Mouse (Mus musculus): ENCODE results near the gene Ick. TPM values are rescaled to one million over a fixed set of nuclear protein-coding genes. Genes with fewer than 3 reads are reported as not detected.
A peak's percentile ranks its signal among the peaks of the same experiment; 100 is the strongest.
"Not testable (repeated sequence)": the region's sequence is repeated elsewhere in the genome, so short reads cannot be mapped to it uniquely, and the experiment has no call there.

Gene Ick
- polyA plus RNA-seq, 1 experiment from 2014 or later: 35.3 TPM

DNA sequence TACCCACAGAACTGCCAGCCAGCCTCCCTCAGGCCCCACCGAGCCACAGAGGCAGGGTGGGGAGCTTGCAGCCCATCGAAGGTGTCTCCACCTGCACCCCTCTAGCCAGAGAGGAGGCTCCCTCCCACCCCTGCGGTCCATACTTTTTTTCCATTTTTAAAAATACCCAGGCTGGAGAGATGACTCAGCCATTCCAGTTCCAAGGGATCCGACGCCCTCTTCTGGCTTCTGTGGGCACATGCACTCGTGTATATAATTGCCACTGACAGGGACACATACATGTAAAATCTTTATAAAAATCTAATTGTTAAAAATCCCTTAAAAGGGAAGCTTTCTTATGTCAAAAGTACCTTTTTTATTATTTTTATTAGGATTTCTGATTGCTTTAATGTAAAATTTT is 59.9 kb downstream of the Ick start:
- Histone ChIP-seq H3K4me1 (ENCODE audit: control insufficient read depth, insufficient read depth, low read length) (no peaks in the 10 kb centered on the region), H3K27ac (ENCODE audit: low read depth, low read length) (no peak overlapping the region), H3K4me2 (no peak overlapping the region), H3K36me3 (ENCODE audit: control insufficient read depth, insufficient read depth, low read length) (peaks cover 8% of the 10 kb centered on the region; the same call in 1 of the 2 replicates), H3K27me3 (ENCODE audit: control insufficient read depth, insufficient read depth, low read length) (no peaks in the 10 kb centered on the region), H3K9ac (ENCODE audit: low read length) (no peak overlapping the region), H3K9me3 (ENCODE audit: control insufficient read depth, low read length) (no peaks in the 10 kb centered on the region), H3K4me3 (ENCODE audit: low read depth, low read length) (no peak overlapping the region)
- DNase-seq (ENCODE audit: low spot score, missing footprints): no peak
- no peak for ATAC-seq (ENCODE audit: low FRiP score)
- 94% methylated on average over 6 of the region's 6 CpGs for WGBS

GRCm38 (mm10) chr9:78174016-78174415 is 65.0 kb downstream of the Ick start:
- Histone ChIP-seq H3K27me3 (ENCODE audit: control insufficient read depth, insufficient read depth, low read length) (no peaks in the 10 kb centered on the region), H3K4me2 (no peak overlapping the region), H3K27ac (ENCODE audit: low read depth, low read length) (no peak overlapping the region), H3K9ac (ENCODE audit: low read length) (no peak overlapping the region), H3K4me1 (ENCODE audit: control insufficient read depth, insufficient read depth, low read length) (no peaks in the 10 kb centered on the region), H3K4me3 (ENCODE audit: low read depth, low read length) (no peak overlapping the region), H3K9me3 (ENCODE audit: control insufficient read depth, low read length) (no peaks in the 10 kb centered on the region), H3K36me3 (ENCODE audit: control insufficient read depth, insufficient read depth, low read length) (no peaks in the 10 kb centered on the region)
- DNase-seq (ENCODE audit: low spot score, missing footprints): no peak
- 46% methylated on average over 1 of the region's 1 CpGs for WGBS
- ATAC-seq (ENCODE audit: low FRiP score): no peak

DNA sequence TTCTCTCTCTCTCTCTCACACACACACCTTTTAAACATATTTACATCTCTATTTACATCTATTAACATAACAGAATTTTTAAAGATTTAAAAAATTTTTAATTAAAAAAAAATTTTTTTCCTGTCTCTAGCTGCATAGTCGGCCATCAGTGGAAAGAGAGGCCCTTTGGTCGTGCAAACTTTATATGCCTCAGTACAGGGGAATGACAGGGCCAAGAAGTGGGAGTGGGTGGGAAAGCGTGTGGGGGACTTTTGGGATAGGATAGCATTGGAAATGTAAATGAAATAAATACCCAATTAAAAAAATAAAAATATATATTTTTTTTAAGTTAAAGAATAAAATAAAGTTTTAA is 65.9 kb downstream of the Ick start:
- 49% methylated on average over 3 of the region's 3 CpGs for WGBS
- ATAC-seq (ENCODE audit: low FRiP score): peak; percentile 53
- not testable (repeated sequence) for H3K27ac ChIP-seq (ENCODE audit: low read depth, low read length)

DNA sequence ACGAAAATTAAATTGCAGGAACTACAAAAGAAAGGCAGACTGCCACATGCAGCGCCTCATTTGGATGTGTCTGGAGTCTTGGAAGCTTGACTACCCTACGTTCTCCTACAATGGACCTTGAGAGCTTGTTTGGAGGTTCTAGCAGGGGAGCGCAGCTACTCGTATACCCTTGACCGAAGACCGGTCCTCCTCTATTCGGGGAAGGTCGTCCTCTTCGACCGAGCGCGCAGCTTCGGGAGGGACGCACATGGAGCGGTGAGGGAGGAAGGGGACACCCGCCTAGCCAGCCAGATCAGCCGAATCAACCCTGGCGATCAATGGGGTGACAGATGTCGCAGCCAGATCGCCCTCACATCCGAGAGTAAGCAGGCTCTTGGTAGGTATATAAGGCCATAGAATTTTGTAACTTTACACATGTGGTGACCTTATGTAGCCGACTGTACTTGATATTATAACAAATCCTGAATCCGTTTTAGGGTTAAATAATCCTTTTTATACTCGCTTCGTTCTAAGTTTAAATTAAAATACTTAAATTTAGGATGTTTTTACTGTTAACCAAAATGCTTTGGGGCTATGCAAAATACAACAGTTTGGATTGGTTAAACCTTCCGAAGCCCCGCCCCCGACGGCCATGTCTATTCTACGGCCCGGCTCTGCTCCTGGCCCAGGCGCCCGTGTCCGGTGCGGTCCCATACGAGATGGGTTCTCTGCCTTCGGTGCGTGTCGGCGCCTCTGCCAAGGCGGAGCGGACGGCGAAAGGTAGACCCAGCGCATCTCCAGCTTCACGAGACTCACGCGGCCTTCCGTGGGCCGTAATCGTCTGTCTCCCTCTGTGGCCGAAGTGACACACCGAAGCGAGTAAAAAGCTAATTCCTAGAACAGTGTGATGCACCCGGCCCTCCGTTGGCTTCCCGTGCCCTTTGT is 66.5 kb downstream of the Ick start:
- peak; percentile 99 for DNase-seq (ENCODE audit: low spot score, missing footprints)
- Histone ChIP-seq H3K27ac (ENCODE audit: low read depth, low read length) (peak overlapping the region; percentile 91), H3K27me3 (ENCODE audit: control insufficient read depth, insufficient read depth, low read length) (no peaks in the 10 kb centered on the region), H3K36me3 (ENCODE audit: control insufficient read depth, insufficient read depth, low read length) (no peaks in the 10 kb centered on the region), H3K4me1 (ENCODE audit: control insufficient read depth, insufficient read depth, low read length) (no peaks in the 10 kb centered on the region), H3K9ac (ENCODE audit: low read length) (peak overlapping the region; percentile 80), H3K9me3 (ENCODE audit: control insufficient read depth, low read length) (no peaks in the 10 kb centered on the region), H3K4me3 (ENCODE audit: low read depth, low read length) (peak overlapping the region; percentile 48), H3K4me2 (peak overlapping the region; percentile 61)
- under 1% methylated on average over 48 of the region's 58 CpGs for WGBS
- peak; percentile 98 for ATAC-seq (ENCODE audit: low FRiP score)

More for the DNA sequence above, 65.9 kb downstream of the Ick start:
- H3K9me3 ChIP-seq (ENCODE audit: control insufficient read depth, low read length); H3K9ac ChIP-seq (ENCODE audit: low read length); H3K4me1 ChIP-seq (ENCODE audit: control insufficient read depth, insufficient read depth, low read length); DNase-seq (ENCODE audit: low spot score, missing footprints); H3K36me3 ChIP-seq (ENCODE audit: control insufficient read depth, insufficient read depth, low read length); H3K4me3 ChIP-seq (ENCODE audit: low read depth, low read length); H3K27me3 ChIP-seq (ENCODE audit: control insufficient read depth, insufficient read depth, low read length): not testable (repeated sequence)
- peak overlapping the region; percentile 4; the same call in 1 of the 2 replicates for H3K4me2 ChIP-seq

DNA sequence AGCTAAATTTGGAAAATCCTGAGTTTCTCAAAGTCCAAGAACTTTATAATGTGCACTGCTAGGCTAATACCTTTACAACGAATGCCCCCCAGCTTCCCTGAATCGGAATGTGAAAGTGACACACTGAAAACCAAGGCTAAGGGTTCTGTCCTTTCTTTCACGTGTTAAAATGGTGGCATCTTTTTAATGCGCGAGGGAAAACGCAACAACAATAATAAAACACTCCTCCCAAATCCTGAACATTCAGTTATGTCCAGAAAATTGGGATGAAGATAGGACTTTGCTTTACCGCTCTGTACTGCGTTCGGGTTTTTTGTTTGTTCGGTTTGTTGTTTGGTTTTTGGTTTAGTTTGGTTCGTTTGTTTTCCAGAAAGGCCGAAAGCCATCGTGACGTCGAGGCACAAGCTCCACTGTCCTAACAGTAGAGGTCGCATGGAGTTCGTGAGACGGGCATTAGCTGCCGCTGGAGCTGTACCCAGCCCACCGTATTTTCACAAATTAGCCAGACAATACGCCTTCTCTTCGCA is 67.3 kb downstream of the Ick start:
- Histone ChIP-seq H3K9me3 (ENCODE audit: control insufficient read depth, low read length) (no peaks in the 10 kb centered on the region), H3K27me3 (ENCODE audit: control insufficient read depth, insufficient read depth, low read length) (no peaks in the 10 kb centered on the region), H3K27ac (ENCODE audit: low read depth, low read length) (peak overlapping the region; percentile 91), H3K36me3 (ENCODE audit: control insufficient read depth, insufficient read depth, low read length) (no peaks in the 10 kb centered on the region), H3K4me1 (ENCODE audit: control insufficient read depth, insufficient read depth, low read length) (no peaks in the 10 kb centered on the region), H3K4me3 (ENCODE audit: low read depth, low read length) (peak overlapping the region; percentile 48), H3K9ac (ENCODE audit: low read length) (peak overlapping the region; percentile 80), H3K4me2 (peak overlapping the region; percentile 61)
- 1% methylated on average over 22 of the region's 22 CpGs for WGBS
- DNase-seq (ENCODE audit: low spot score, missing footprints) (peak; percentile 98), ATAC-seq (ENCODE audit: low FRiP score) (peak; percentile 61)

GRCm38 (mm10) chr9:78176831-78177230 is 67.8 kb downstream of the Ick start:
- peak; percentile 87 for DNase-seq (ENCODE audit: low spot score, missing footprints)
- Histone ChIP-seq H3K9me3 (ENCODE audit: control insufficient read depth, low read length) (no peaks in the 10 kb centered on the region), H3K4me3 (ENCODE audit: low read depth, low read length) (peak overlapping the region; percentile 48; the same call in 1 of the 2 replicates), H3K27me3 (ENCODE audit: control insufficient read depth, insufficient read depth, low read length) (no peaks in the 10 kb centered on the region), H3K4me2 (peak overlapping the region; percentile 61), H3K9ac (ENCODE audit: low read length) (peak overlapping the region; percentile 80), H3K27ac (ENCODE audit: low read depth, low read length) (no peak overlapping the region), H3K4me1 (ENCODE audit: control insufficient read depth, insufficient read depth, low read length) (no peaks in the 10 kb centered on the region), H3K36me3 (ENCODE audit: control insufficient read depth, insufficient read depth, low read length) (no peaks in the 10 kb centered on the region)
- 58% methylated on average over 7 of the region's 7 CpGs for WGBS
- no peak for ATAC-seq (ENCODE audit: low FRiP score)

DNA sequence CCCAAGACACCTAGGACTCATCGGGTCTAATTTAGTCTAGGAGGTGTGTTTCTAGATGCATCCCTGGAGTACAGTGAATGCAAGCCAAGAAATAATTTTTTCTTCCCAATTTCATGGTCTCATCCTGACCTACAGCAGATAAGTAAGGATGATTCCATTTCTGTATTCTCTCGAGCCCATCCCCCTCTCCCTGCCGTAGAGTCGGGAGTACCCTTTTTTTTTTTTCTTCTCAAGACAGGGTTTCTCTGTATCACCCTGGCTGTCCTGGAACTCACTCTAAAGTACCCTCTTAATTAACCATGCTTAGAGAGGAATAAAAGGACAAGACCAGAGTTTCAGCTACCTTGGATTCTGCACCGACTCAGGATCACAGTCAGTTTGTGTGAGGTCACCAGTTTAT is 69.2 kb downstream of the Ick start:
- Histone ChIP-seq H3K9me3 (ENCODE audit: control insufficient read depth, low read length) (no peaks in the 10 kb centered on the region), H3K36me3 (ENCODE audit: control insufficient read depth, insufficient read depth, low read length) (no peaks in the 10 kb centered on the region), H3K4me2 (no peak overlapping the region), H3K27ac (ENCODE audit: low read depth, low read length) (no peak overlapping the region), H3K4me1 (ENCODE audit: control insufficient read depth, insufficient read depth, low read length) (no peaks in the 10 kb centered on the region), H3K4me3 (ENCODE audit: low read depth, low read length) (no peak overlapping the region), H3K27me3 (ENCODE audit: control insufficient read depth, insufficient read depth, low read length) (no peaks in the 10 kb centered on the region), H3K9ac (ENCODE audit: low read length) (no peak overlapping the region)
- 85% methylated on average over 5 of the region's 5 CpGs for WGBS
- DNase-seq (ENCODE audit: low spot score, missing footprints): peak; percentile 69
- no peak for ATAC-seq (ENCODE audit: low FRiP score)

DNA sequence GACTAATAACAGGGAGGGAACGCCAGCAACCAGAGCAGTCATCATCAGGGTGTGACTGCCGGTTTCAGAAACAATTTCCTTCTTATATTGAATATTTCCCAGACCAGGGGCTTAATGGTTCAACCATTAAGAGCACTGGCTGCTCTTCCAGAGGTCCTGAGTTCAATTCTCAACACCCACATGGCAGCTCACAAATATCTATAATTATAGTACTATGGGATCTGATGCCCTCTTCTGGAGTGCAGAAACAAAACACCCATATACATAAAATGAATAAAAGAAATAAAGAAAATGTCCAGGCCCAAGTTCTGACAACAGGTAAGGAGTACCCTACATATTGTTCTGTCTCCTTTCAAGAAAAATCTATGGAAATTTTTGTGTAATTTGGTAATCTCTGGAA is 70.1 kb downstream of the Ick start:
- WGBS: 86% methylated on average over 2 of the region's 2 CpGs

GRCm38 (mm10) chr9:78182474-78182873 is 73.5 kb downstream of the Ick start, which contains the start of gene Gsta4:
Gsta4 (plus strand) TSS chr9:78182774.
- 92% methylated on average over 4 of the region's 7 CpGs for WGBS
- not testable (repeated sequence) for H3K4me1 ChIP-seq (ENCODE audit: control insufficient read depth, insufficient read depth, low read length); H3K9ac ChIP-seq (ENCODE audit: low read length); ATAC-seq (ENCODE audit: low FRiP score); H3K9me3 ChIP-seq (ENCODE audit: control insufficient read depth, low read length); H3K4me2 ChIP-seq; H3K27me3 ChIP-seq (ENCODE audit: control insufficient read depth, insufficient read depth, low read length); DNase-seq (ENCODE audit: low spot score, missing footprints); H3K36me3 ChIP-seq (ENCODE audit: control insufficient read depth, insufficient read depth, low read length); H3K27ac ChIP-seq (ENCODE audit: low read depth, low read length); H3K4me3 ChIP-seq (ENCODE audit: low read depth, low read length)

More for the DNA sequence above, 70.1 kb downstream of the Ick start:
- Histone ChIP-seq H3K4me1 (ENCODE audit: control insufficient read depth, insufficient read depth, low read length) (no peaks in the 10 kb centered on the region), H3K4me2 (no peak overlapping the region), H3K9me3 (ENCODE audit: control insufficient read depth, low read length) (no peaks in the 10 kb centered on the region), H3K9ac (ENCODE audit: low read length) (no peak overlapping the region), H3K36me3 (ENCODE audit: control insufficient read depth, insufficient read depth, low read length) (no peaks in the 10 kb centered on the region), H3K4me3 (ENCODE audit: low read depth, low read length) (no peak overlapping the region), H3K27ac (ENCODE audit: low read depth, low read length) (no peak overlapping the region), H3K27me3 (ENCODE audit: control insufficient read depth, insufficient read depth, low read length) (no peaks in the 10 kb centered on the region)
- DNase-seq (ENCODE audit: low spot score, missing footprints) (peak; percentile 17), ATAC-seq (ENCODE audit: low FRiP score) (no peak)

Measured in midbrain, embryonic 11.5 days (tissue).